Mouse (Mus musculus) liver, embryonic 15.5 days (tissue): Measurements from ENCODE around the gene C77080. TPM values are rescaled to one million over a fixed set of nuclear protein-coding genes. Genes with fewer than 3 reads are reported as not detected.
"Not testable (repeated sequence)": the region's sequence is repeated elsewhere in the genome, so short reads cannot be mapped to it uniquely, and the experiment has no call there.

Source experiments
- ATAC-seq: fragments of 200-750 bp; cut with Nextera tagmentation; 2 replicates; pipeline ENCODE4 v1.8.0; 2017; ENCODE audit warnings: moderate number of reproducible peaks, mild to moderate bottlenecking, moderate library complexity; ENCODE audit not compliant: insufficient read depth
- H3K27ac ChIP-seq: fragments of 300-500 bp; sonication (generic); replicated peaks from 2 replicates; pipeline ENCODE4 v1.5.1; 2015; ENCODE audit warnings: mild to moderate bottlenecking, inconsistent platforms
- H3K27me3 ChIP-seq: fragments of 300-500 bp; sonication (generic); 2 replicates; pipeline ENCODE4 v1.6.1; 2015; ENCODE audit warnings: mild to moderate bottlenecking, inconsistent platforms
- H3K36me3 ChIP-seq: fragments of 300-500 bp; sonication (generic); replicated peaks from 2 replicates; pipeline ENCODE4 v1.6.1; 2015; ENCODE audit warnings: moderate library complexity, mild to moderate bottlenecking, inconsistent platforms
- H3K4me1 ChIP-seq: fragments of 300-500 bp; sonication (generic); replicated peaks from 2 replicates; pipeline ENCODE4 v1.6.1; 2015; ENCODE audit warnings: inconsistent platforms
- H3K4me2 ChIP-seq: fragments of 300-500 bp; sonication (generic); 2 replicates; pipeline ENCODE4 v1.6.1; 2015; ENCODE audit warnings: moderate library complexity, mild to moderate bottlenecking, inconsistent platforms
- H3K4me3 ChIP-seq: fragments of 300-500 bp; sonication (generic); replicated peaks from 2 replicates; pipeline ENCODE4 v1.5.1; 2015; ENCODE audit warnings: mild to moderate bottlenecking, inconsistent platforms
- H3K9ac ChIP-seq: fragments of 300-500 bp; sonication (generic); 2 replicates; pipeline ENCODE4 v1.6.1; 2015; ENCODE audit warnings: moderate library complexity, mild to moderate bottlenecking, inconsistent platforms
- H3K9me3 ChIP-seq: fragments of 300-500 bp; sonication (generic); replicated peaks from 2 replicates; pipeline ENCODE4 v1.6.1; 2016; ENCODE audit warnings: inconsistent platforms
- WGBS: fragments of 180-500 bp; shearing (Covaris S2); methylation state at CpG from one replicate; pipeline ENCODE4 v1.1.7; 2015; ENCODE audit warnings: mixed read lengths; ENCODE audit not compliant: insufficient replicate concordance; 5-methylcytosine and 5-hydroxymethylcytosine counted together
- polyA plus RNA-seq: library from polyadenylated mRNA; unstranded; fragments of >200 nt; fragmentation: Nextera tagmentation; extraction: Ambion mirVana; gene quantifications from 2 replicates; pipeline ENCODE4 v1.2.1, GENCODE M21; 2015

The C77080 gene
- polyA plus RNA-seq, 1 experiment from 2014 or later = 1.1 TPM

DNA sequence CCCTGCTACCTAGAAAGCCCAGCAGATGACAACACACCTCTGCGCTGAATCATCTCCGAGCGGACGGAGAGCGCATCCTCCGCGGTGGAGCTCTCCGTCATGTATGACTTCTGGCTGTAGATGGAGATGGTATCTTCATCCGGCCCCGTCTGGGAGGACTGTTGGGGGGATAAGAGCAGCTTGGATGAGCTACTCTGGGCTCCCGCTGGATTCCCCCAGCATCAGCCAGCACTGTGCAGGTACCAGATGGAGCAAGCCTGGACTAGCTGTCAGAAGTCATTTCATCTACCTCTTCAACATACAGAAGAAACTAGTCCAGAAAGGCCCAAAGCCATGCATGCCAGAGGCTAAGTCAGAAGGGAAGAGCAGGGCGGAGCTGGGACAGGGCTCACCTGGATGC, 35.9 kb downstream of the C77080 start:
- H3K36me3 ChIP-seq = peaks cover 3% of the 10 kb centered on the region
- no peak for ATAC-seq
- peaks cover 27% of the 10 kb centered on the region; the same call in 1 of the 2 replicates for H3K4me1 ChIP-seq
- no peak overlapping the region for H3K4me3 ChIP-seq
- 83% methylated on average over 12 of the region's 12 CpGs for whole genome bisulfite sequencing
- no peak overlapping the region for H3K4me2 ChIP-seq
- peaks cover 91% of the 10 kb centered on the region for H3K27me3 ChIP-seq
- no peak overlapping the region for H3K9ac ChIP-seq
- H3K27ac ChIP-seq = no peak overlapping the region
- H3K9me3 ChIP-seq = no peaks in the 10 kb centered on the region

DNA sequence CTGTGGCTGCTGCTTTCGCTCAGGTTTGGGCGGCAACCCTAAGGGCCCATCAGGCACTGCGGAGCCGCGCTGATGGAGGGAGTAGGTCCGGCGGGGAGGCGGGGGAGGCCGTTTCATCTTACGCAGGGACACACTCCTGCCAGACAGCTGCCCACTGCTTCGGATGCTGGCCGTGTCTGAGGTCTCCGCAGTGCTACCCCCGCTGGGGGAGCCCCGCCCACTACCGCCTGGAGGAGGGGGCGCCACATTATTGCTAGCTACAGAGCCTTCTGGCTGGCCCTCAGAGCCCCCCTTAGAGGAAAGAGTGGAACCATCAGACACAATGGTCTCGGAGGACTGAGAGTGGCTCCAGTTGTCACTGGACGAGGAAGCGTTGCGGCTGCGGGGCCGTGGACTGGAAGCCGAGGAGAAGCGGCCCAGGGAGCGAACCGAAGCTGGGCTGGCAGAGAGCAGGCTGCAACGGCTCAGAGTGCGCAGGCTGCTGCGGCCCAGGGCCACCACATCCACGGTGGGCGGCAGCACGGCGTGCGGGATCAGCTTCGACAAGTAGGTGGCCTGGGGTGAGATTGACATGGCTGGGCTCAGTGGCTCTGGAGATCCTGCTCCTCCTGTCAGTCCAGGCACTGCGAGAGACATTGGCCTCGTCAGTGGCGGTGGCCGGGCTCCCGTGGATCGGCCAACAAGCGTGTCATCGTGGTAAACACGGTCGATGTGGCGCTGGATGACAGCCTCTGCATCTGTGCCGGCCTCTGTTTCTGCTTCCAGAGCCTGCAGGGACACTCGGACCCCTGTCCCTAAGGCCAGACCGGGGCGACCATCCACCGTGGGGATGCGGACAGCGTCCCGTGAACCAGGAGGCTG, 37.6 kb downstream of the C77080 start:
- no peak overlapping the region for H3K9ac ChIP-seq
- 40% methylated on average over 55 of the region's 55 CpGs for WGBS
- H3K4me3 ChIP-seq = no peak overlapping the region
- peaks cover 27% of the 10 kb centered on the region; the same call in 1 of the 2 replicates for H3K4me1 ChIP-seq
- no peaks in the 10 kb centered on the region for H3K9me3 ChIP-seq
- H3K27me3 ChIP-seq = peaks cover 78% of the 10 kb centered on the region
- no peak overlapping the region for H3K27ac ChIP-seq
- peaks cover 20% of the 10 kb centered on the region for H3K36me3 ChIP-seq
- H3K4me2 ChIP-seq = peak overlapping the region; percentile 23; the same call in 1 of the 2 replicates
- no peak for ATAC-seq

DNA sequence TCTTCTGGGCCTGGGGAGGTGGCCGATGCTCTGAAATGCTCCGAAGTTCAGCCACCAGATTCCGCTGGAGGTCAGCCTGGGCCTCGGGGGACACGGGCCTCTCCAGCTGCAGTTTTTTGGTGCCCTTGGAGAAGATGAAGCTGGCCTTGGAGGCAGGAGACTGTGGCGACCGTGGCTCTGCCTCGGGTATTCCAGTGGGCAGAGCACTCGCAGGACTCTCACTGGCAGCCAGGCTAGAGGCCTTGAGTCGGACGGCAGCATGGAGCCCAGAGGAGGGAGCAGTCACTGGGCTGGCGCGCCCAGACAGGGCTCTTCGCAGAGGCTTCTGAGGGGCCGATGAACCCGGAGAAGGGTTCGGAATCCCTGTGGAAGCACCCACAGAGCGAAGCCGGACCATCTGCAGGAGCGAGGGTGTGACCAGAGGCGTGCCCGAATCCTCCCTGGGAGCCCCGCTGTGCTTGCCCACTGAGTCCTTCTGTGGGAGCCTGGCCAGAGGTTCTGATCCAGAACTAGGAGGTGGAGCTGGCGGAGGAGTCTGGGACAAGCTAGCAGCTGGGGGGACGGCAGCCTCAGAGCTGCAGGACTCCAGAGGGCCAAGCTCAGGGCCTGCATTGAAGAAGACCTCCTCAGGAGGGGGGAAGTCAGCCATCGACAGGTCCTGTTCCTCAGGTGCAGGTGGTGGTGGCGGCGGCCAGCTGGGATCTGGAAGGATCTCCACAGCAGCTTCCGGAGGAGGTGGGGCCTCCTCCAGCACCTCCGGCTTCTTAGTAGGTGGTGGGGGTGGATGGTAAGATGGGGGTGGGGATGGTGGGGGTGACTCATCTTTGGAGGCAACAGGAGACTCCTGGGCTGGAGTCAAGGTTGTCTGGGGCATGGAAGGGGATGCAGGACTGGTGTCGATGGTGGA, 38.9 kb downstream of the C77080 start:
- Histone ChIP-seq H3K9ac (no peak overlapping the region), H3K4me2 (no peak overlapping the region), H3K4me3 (no peak overlapping the region), H3K9me3 (no peaks in the 10 kb centered on the region), H3K4me1 (peaks cover 21% of the 10 kb centered on the region; the same call in 1 of the 2 replicates), H3K27ac (no peak overlapping the region), H3K36me3 (peaks cover 33% of the 10 kb centered on the region), H3K27me3 (peaks cover 64% of the 10 kb centered on the region)
- no peak for ATAC-seq
- WGBS = 69% methylated on average over 31 of the region's 31 CpGs

DNA sequence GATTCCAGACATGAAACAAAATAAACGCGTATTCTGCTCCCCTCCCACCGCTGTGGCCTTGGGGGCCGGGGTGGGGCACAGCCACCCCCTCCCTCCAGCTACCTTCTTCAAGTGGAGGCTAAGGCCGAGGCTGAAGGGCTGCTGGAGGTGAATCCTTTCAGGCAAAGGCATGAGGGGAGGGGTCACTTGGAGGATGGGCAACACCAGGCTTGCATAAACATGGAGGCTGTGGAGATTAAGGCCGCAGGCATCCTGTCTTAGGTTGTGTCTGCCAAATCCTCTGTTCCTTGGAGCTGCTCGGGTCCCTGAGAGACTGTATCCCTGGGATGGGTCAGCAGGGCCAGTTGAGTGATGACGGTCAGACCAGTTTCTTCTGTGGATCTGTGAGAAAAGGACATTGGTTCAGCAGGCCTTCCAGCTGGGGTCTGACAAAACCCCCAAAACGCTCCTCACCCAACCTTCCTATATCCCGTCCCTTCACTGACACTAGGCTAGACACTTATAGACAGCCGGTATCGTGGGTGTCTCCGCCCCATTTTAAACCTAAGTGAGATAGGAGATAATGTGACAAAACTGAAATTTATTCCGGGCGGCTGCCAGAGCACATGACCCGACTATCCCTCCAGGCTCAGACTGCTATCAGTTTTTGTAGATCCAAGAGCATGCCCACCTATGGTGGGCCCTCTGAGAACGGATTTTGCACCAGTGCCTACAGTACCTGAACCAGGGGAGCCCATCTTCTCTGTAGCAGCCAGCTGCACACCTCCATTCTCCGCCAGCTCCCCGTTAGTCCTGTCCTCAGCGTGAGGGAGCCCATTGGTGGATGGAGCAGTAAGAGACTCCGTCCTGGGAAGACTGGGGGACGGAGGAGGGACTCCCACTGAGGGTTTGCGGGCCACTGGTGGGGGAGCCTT, 39.9 kb downstream of the C77080 start:
- no peak overlapping the region for H3K4me3 ChIP-seq
- 61% methylated on average over 23 of the region's 23 CpGs for WGBS
- H3K4me2 ChIP-seq = no peak overlapping the region
- peaks cover 43% of the 10 kb centered on the region for H3K36me3 ChIP-seq
- ATAC-seq = no peak
- no peak overlapping the region for H3K9ac ChIP-seq
- no peaks in the 10 kb centered on the region for H3K9me3 ChIP-seq
- H3K27me3 ChIP-seq = peaks cover 55% of the 10 kb centered on the region
- peaks cover 12% of the 10 kb centered on the region; the same call in 1 of the 2 replicates for H3K4me1 ChIP-seq
- no peak overlapping the region for H3K27ac ChIP-seq

DNA sequence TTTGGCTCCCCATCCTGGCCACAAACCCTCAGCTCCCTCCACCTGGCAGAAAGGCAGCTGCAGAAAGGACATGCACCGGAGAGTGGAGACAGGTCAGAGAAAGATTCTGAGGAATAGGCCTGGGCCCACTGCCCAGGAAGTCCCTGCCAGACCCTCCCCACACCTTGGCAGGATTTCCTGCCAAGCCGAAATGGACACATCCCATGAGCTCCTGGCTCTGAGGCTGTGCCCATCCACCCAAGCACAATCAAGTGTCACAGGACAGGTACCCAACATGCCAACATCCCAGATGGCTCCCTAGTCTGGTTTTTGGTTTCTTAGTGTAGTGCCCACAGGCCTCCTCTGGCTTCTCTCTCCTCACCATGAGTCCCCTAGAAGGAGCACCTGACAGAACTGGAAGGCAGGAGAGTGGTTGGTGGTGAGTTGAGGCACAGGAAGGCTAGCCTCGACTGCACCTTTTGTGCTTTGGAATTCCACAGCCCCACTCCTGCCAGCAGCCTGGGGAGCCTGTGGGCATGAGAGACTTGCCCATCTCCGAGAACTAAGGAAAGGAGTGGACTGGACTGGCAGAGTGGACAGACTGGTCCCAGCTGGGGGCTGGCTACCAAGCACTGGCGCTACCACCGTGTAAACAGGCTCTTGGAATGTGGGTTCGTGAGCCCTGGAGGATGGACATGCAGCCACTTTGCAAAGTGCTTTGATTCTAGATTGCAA, 40.7 kb downstream of the C77080 start:
- peaks cover 51% of the 10 kb centered on the region for H3K36me3 ChIP-seq
- ATAC-seq = no peak
- 82% methylated on average over 7 of the region's 7 CpGs for WGBS

DNA sequence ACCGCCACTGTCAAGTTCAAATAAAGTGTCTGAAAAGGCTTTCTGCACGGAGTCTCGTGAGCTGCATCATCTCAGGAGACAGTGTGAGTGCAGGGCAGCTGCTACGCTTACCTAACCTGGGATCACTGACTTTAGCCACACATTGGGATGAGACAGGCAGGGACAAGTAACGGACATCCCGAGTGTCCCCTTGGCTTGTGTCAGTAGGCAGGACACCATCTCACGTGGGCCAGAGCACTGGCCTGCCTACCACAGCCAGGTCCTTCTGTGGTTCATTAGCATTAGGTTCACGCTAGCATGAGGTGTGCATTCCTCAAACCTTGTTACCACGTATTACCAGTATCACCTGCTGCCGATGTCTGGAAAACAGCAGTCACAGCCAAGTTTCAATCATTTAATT, 42.0 kb downstream of the C77080 start:
- Histone ChIP-seq H3K9ac (no peak overlapping the region), H3K9me3 (no peaks in the 10 kb centered on the region), H3K27ac (no peak overlapping the region), H3K4me1 (peaks cover 12% of the 10 kb centered on the region; the same call in 1 of the 2 replicates), H3K4me3 (no peak overlapping the region), H3K36me3 (peaks cover 64% of the 10 kb centered on the region), H3K27me3 (peaks cover 33% of the 10 kb centered on the region), H3K4me2 (no peak overlapping the region)
- WGBS = 86% methylated on average over 10 of the region's 10 CpGs
- ATAC-seq = no peak

More for the DNA sequence above, 40.7 kb downstream of the C77080 start:
- H3K9ac ChIP-seq = no peak overlapping the region
- H3K4me2 ChIP-seq = no peak overlapping the region
- no peak overlapping the region for H3K27ac ChIP-seq
- H3K4me1 ChIP-seq = peaks cover 12% of the 10 kb centered on the region; the same call in 1 of the 2 replicates
- no peak overlapping the region for H3K4me3 ChIP-seq
- no peaks in the 10 kb centered on the region for H3K9me3 ChIP-seq
- H3K27me3 ChIP-seq = peaks cover 47% of the 10 kb centered on the region

DNA sequence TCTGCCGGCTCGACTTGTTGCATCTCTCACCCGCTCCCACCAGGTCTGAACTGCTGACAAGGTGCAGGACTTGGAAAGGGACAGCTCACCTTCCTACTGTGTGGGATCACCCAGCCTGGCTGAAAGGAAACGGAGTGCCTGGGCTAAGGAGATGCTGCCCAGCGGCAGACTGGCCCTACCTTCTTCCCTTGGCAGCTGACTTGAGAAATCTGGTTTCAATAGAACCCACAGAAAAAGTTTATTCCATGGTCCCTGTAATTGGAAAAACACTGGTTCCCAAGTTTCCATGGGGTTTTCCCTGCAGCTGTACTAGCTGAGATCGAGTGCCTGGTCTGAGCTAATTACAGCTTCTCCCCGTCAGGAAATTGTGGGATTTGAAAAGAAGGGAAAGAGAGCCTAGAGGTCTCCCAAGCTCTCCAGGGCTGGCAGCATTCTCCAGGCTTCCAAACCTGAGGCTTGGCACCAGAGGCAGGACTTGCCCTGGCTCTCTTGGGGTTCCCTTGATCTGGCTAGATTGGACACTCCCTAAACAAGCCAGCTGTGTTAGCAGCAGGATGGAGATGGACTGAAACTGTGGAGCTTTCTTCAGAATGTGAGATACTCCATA, 42.5 kb downstream of the C77080 start:
- no peak overlapping the region for H3K27ac ChIP-seq
- H3K9ac ChIP-seq = no peak overlapping the region
- ATAC-seq = no peak
- peaks cover 28% of the 10 kb centered on the region for H3K27me3 ChIP-seq
- H3K4me2 ChIP-seq = no peak overlapping the region
- H3K9me3 ChIP-seq = no peaks in the 10 kb centered on the region
- peaks cover 69% of the 10 kb centered on the region for H3K36me3 ChIP-seq
- H3K4me3 ChIP-seq = no peak overlapping the region
- 86% methylated on average over 7 of the region's 7 CpGs for WGBS
- H3K4me1 ChIP-seq = peaks cover 12% of the 10 kb centered on the region; the same call in 1 of the 2 replicates

DNA sequence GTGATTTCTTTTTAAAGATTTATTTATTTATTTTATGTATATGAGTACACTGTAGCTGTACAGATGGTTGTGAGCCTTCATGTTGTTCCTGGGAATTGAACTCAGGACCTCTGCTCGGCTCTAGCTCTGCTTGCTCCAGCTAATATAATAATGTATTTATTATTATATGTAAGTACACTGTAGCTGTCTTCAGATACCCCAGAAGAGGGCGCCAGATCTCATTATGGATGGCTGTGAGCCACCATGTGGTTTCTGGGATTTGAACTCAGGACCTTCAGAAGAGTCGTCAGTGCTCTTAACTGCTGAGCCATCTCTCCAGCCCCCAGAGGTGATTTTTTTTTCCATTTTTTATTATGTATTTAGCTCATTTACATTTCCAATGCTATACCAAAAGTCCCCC, 48.7 kb downstream of the C77080 start:
- H3K36me3 ChIP-seq = peaks cover 99% of the 10 kb centered on the region

DNA sequence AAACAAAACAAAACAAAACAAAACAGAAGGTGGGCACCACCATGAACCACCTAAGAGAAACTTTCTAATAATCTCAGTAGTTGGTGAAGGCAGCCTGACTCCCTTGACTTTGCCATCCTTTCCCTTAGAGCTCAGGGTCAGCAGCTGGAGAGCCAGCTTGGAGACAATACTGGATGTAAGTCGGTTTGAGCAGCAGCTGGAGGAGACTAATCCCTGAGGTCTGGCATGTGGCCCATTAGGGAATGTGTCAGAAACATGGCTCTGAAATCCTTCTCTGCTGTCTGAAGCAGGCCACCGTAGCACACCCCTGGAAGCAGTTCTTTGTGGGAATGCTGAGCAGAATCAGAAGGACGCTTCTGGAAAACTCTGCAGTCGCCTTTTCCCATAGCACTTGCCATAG, 49.7 kb downstream of the C77080 start:
- no peak overlapping the region for H3K4me2 ChIP-seq
- no peaks in the 10 kb centered on the region for H3K27me3 ChIP-seq
- H3K36me3 ChIP-seq = peaks cover 99% of the 10 kb centered on the region
- H3K4me3 ChIP-seq = no peak overlapping the region
- no peak overlapping the region for H3K9ac ChIP-seq
- WGBS = 77% methylated on average over 4 of the region's 4 CpGs
- no peaks in the 10 kb centered on the region for H3K9me3 ChIP-seq
- ATAC-seq = no peak
- 0 out of 2 replicates have a peak, but pooled peaks cover 2% of the 10 kb centered on the region for H3K4me1 ChIP-seq
- H3K27ac ChIP-seq = no peak overlapping the region

More for the DNA sequence above, 48.7 kb downstream of the C77080 start:
- H3K4me2 ChIP-seq, H3K4me3 ChIP-seq, ATAC-seq, H3K27me3 ChIP-seq, H3K9ac ChIP-seq, H3K27ac ChIP-seq, H3K4me1 ChIP-seq, H3K9me3 ChIP-seq: not testable (repeated sequence)
- WGBS = 60% methylated on average over 3 of the region's 3 CpGs
